Mouse (Mus musculus) cerebellum, adult 9-11 months (tissue): ENCODE results near the gene Nup62.
"Not testable (repeated sequence)": the region's sequence is repeated elsewhere in the genome, so short reads cannot be mapped to it uniquely, and the experiment has no call there.

Source experiments
- DNase-seq: peaks from one replicate; pipeline ENCODE4 v3.0.0; 2022

Nup62 gene

GRCm38 (mm10) chr7:44866276-44867009, 50.6 kb downstream of the Nup62 start:
- DNase-seq: peak; percentile 74

- DNase-seq: peak; percentile 66
These were observed 51.3 kb downstream of the Nup62 start for GRCm38 (mm10) chr7:44867010-44867702.

- no peak for DNase-seq
These were observed 51.9 kb downstream of the Nup62 start for GRCm38 (mm10) chr7:44867802-44868201.

- DNase-seq: peak; percentile 66
These were observed 52.6 kb downstream of the Nup62 start for GRCm38 (mm10) chr7:44868465-44868864.

- DNase-seq: peak; percentile 84
These were observed 53.2 kb downstream of the Nup62 start for GRCm38 (mm10) chr7:44868919-44869696.

- peak; percentile 99 for DNase-seq
These were observed 54.0 kb downstream of the Nup62 start, which contains the start of gene Ptov1 for GRCm38 (mm10) chr7:44869697-44870528. Gene Ptov1 (minus strand): TSS chr7:44869788.

- DNase-seq: no peak
These were observed 54.7 kb downstream of the Nup62 start for GRCm38 (mm10) chr7:44870614-44871013.

GRCm38 (mm10) chr7:44871181-44871580, 55.3 kb downstream of the Nup62 start:
- DNase-seq: no peak

- not testable (repeated sequence) for DNase-seq
These were observed 55.9 kb downstream of the Nup62 start for GRCm38 (mm10) chr7:44871774-44872173.

- no peak for DNase-seq
These were observed 61.9 kb downstream of the Nup62 start for GRCm38 (mm10) chr7:44877833-44878232.
